Mouse (Mus musculus) gastrocnemius, adult 18-20 months (tissue): Measurements from ENCODE around the gene Fkbp1a. TPM values are rescaled to one million over a fixed set of nuclear protein-coding genes. Genes with fewer than 3 reads are reported as not detected.

Experiments used
- DNase-seq: peaks from one replicate; pipeline ENCODE4 v3.0.0; 2021; ENCODE audit warnings: low spot score
- total RNA-seq, 2 experiments: library from RNA; stranded (reverse); gene quantifications; 2 replicates each; pipeline ENCODE4 v1.2.3; 2021

The Fkbp1a gene
- total RNA-seq, 2 experiments from 2014 or later = 157 to 163 TPM

DNA sequence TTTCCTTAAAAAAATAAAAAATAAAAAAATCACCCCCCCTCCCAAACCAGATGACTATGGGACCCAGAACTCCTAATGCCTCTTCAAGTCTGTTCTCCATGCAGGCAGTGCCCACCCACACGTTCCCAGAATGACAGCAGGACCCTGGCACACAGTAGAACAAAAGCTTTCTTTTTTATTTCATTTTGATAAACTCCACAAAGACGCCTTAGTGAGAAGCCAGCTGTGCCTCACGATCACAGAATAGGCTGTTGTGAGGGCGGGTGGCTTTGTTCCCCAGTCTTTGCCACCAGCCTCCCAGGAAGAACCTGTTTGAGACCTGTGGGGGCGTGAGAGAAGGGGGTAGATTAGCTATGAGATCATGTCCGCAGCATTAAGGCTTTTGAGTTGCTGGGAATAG is 2.4 kb downstream of the Fkbp1a start:
- no peak for DNase-seq

DNA sequence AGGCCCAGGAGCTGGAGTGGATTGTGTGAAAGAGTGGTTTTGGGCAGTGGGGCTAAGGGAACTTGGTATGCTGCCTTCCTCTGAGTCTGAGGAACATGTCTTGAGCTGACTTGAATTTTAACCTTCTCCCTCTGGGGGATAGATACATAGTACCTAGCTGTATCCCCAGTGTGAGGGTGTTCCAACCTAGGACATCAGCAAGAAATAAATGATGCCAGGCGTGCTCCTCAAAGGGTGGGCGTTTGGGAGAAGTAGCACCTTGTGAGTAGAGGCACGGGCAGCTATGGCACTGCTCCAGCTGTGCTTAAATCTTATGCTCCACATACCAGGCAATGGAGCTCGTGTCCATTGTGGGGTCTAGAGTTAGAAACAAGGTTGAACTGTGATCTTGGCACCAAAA is 4.3 kb downstream of the Fkbp1a start:
- DNase-seq = no peak

GRCm38 (mm10) chr2:151549615-151550121 is 7.4 kb downstream of the Fkbp1a start:
- no peak for DNase-seq

GRCm38 (mm10) chr2:151562930-151563921 is 20.9 kb downstream of the Fkbp1a start:
- DNase-seq = no peak

GRCm38 (mm10) chr2:151564006-151564405 is 21.7 kb downstream of the Fkbp1a start:
- DNase-seq = no peak

DNA sequence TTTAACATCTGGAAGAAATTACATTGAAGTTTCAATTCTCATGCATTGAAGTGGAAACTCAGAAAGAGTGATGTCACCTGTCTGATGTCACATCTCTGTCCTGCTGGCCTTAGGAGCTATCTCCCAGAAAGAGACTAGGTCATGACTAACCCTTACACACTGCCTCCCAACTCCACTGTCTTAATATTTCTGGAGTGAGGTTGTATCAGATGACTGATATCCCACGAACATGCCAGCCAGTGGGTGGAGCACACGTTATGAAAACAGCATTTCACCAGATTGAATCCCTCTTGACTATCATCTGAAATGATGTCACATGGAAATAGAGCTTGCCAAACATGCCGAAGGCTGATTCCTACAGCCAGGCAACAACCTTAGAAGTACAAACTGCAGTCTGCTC is 22.7 kb downstream of the Fkbp1a start:
- DNase-seq = peak; percentile 35

- no peak for DNase-seq
These were observed 24.6 kb downstream of the Fkbp1a start for GRCm38 (mm10) chr2:151566856-151567255.

DNA sequence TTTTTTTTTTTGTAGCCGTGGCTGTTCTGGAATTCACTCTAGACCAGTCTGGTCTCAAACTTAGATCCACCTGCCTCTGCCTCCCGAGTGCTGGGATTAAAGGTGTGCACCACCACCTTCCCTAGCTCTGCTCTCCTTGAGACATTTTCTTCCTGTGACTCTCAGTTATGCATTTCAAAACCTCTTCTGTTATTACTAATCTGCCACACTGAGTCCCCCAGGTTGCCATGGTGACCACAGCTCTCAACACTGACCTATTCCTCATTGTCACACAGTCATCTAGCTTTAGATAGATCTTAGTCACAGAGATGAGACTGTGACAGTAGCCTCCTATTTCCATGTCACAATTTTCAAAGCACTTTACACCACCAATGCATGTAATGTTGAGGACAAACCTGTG is 27.2 kb downstream of the Fkbp1a start:
- no peak for DNase-seq

- no peak for DNase-seq
These were observed 29.8 kb downstream of the Fkbp1a start, which contains the start of gene Sdcbp2 for GRCm38 (mm10) chr2:151571873-151572700. Gene Sdcbp2 (plus strand): TSS chr2:151572622.

DNA sequence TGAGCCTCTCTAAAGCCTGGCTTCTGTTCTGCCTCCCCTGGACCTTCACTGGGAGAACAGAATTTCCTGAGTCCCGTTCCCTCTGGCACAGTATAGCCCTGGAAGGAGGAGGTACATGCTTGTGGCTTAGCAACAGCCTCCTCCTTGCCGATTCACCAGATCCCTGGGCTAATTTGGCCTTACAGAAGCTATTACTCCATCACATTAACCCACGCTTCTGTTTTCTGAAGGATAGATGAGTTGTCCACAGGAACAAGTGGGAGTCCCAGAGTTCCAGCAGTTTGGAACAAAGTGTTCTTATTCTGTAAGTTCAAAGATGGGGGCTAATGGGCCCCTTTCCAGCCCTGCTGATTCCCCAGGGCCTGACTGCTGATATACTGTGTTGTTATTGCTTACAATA is 31.4 kb downstream of the Fkbp1a start:
- no peak for DNase-seq

- no peak for DNase-seq
These were observed 32.3 kb downstream of the Fkbp1a start for GRCm38 (mm10) chr2:151574607-151575006.

DNA sequence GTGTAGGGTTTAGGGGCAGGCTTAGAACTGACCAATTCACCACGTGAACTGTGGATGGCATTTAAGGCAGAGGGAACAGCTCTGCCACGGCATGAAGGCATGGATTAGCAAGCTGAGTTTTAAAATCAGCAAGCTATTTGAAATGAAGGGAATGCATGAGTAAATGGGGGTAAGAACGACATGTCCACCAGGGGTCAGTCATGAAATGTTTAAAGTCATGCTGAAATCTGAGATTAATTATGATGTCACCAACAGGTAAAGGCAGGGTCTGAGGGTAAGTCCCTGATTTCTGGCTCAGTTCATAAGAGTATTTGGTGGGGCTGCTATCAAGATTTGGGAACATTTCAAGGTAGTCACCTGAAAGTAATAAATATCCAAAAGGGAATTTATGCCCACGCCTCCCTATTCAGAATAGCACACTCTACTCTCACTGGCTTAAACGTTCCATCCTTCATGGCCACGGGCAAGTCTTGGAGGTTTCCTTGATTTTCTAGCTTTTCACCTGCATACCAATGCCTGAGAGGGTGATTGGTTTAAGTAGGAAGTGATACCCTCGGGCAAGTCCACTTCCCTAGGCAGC is 32.9 kb downstream of the Fkbp1a start:
- DNase-seq = peak; percentile 54

- DNase-seq = peak; percentile 89
These were observed 33.6 kb downstream of the Fkbp1a start for GRCm38 (mm10) chr2:151575699-151576389.

DNA sequence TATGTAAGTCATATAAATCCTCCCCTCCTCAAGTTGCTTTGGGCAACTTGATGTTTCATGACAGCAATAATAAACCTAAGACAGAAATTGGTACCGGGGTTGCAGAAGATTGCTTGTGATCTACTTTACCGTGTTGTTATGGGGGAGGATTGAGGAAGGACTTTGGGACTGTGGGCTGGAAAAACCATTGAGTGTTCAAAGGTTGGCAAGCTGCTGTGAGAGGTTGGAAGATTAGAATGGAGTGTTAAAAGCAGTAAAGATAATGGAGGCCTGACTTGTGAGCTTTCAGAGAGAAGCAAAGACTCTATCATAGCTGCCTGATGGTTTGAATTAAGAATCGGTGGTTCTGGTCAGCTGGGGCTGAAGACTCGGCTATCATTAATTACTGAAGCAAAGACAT is 36.9 kb downstream of the Fkbp1a start:
- DNase-seq = no peak

DNA sequence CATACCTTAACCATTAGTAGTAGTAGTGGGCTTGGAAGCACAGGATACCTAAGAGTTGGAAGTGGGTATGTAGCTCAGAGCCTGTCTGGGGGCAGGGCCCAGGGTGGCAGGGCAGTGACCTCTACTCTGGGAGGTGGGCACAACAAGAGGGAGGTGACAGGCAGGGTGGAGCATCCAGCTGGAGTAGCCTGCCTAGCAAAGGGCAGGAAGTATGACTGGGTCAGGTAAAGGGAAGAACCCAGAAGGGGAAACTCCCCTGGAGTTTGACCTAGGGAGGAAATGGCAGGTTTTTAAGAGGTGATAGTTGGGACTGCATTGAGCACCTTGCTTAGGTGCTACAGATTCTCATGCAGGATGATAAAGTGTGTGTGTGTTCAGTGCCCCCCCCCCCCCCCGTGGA is 38.7 kb downstream of the Fkbp1a start:
- DNase-seq = no peak

DNA sequence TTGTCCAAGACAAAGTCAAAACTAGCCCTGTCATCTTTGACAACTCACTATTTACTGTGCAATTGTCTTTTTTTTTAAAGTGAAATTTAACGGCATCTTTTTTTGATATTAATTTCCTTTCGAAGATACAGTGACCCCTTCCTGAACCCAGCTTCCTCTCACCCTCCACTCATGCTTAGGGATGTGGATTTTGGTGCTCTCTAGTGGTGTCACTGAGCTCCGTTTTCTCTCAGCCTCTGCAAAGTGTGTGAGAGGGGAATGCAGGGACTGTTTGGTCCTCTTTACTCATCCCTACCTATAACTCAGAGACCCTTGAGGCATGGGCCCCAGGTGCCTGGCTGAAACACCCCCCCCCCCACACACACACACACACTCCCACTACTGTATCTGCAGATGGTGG is 43.7 kb downstream of the Fkbp1a start:
- DNase-seq = no peak

- DNase-seq = no peak
These were observed 44.5 kb downstream of the Fkbp1a start for GRCm38 (mm10) chr2:151586807-151587206.

DNA sequence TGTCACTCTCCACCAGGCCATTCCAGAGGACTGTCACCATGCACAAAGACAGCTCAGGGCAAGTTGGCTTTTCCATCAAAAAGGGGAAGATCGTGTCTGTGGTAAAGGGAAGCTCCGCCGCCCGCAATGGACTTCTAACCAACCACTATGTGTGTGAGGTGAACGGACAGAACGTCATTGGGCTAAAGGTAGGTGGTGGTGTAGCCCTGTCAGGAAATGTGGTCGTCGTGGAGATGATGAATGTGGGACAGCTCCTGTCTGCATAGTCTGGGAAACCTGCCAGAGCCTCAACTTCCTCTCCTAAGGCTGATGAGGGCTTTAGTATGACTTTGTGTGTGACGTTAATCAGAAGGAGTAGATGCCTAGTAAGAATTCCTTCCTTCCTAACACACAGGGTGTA is 45.0 kb downstream of the Fkbp1a start:
- no peak for DNase-seq

DNA sequence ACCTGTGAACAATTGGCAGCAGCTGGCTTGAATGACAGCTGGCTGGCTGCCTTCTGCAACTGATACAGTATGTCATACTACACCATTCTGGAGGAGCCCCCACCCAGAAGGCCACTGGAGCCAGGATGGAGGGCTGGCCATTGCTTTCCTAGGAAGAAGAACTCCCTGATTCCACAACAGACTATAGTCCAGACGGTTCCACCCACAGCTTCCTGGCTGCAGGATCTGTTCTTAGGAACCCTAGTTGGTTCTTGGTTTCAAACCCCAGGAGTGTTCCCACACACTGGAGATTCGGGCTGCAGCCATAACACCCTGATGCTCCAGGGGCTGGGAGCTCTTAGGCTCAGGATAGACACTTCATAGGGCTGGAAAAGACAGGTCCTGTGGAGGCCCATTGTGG is 55.8 kb downstream of the Fkbp1a start:
- no peak for DNase-seq

DNA sequence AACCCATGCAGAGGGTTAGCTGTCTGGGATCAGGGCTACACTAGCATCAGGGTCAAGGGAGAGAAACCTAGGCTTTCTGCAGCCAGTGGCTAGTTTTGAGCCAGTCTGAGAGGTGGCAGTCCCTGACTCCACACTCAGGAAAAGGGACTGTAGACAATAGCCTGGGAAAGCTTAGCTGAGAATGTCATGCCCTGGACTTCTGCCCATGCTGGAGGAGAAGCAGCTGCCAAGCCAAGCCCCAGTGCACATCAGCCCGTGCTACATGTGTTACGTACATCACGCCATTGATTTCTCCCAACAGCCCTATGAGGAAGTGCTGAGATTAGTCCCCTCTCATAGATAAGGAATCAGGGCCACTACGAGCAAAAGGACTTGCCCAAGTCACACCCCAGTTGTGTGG is 59.8 kb downstream of the Fkbp1a start:
- no peak for DNase-seq

- peak; percentile 51 for DNase-seq
These were observed 61.3 kb downstream of the Fkbp1a start for GRCm38 (mm10) chr2:151603630-151604029.
